Mouse (Mus musculus) hindbrain, embryonic 14.5 days (tissue): ENCODE measurements around the gene Elf4. TPM values are rescaled to one million over a fixed set of nuclear protein-coding genes. Genes with fewer than 3 reads are reported as not detected.

Experiments used
- ATAC-seq: fragments of 200-750 bp; cut with Nextera tagmentation; 2 replicates; pipeline ENCODE4 v1.8.0; 2017; ENCODE audit warnings: moderate number of reproducible peaks, mild to moderate bottlenecking, moderate TSS enrichment, moderate library complexity; ENCODE audit not compliant: low FRiP score
- DNase-seq: peaks from one replicate; pipeline ENCODE4 v3.0.0-alpha.2; 2015; ENCODE audit warnings: low spot score
- H3K27ac ChIP-seq: fragments of 300-500 bp; sonication (generic); 2 replicates; pipeline ENCODE4 v1.5.1; 2014; ENCODE audit warnings: mild to moderate bottlenecking, moderate library complexity
- H3K27me3 ChIP-seq: fragments of 300-500 bp; sonication (generic); 2 replicates; pipeline ENCODE4 v1.6.1; 2014; ENCODE audit warnings: mild to moderate bottlenecking, low read length, mixed read lengths; ENCODE audit not compliant: control insufficient read depth, insufficient read depth
- H3K36me3 ChIP-seq: fragments of 300-500 bp; sonication (generic); replicated peaks from 2 replicates; pipeline ENCODE4 v1.6.1; 2014; ENCODE audit not compliant: control insufficient read depth, insufficient read depth
- H3K4me1 ChIP-seq: fragments of 300-500 bp; sonication (generic); replicated peaks from 2 replicates; pipeline ENCODE4 v1.6.1; 2014; ENCODE audit warnings: antibody characterized with exemption, low read length, mixed read lengths; ENCODE audit not compliant: control insufficient read depth, insufficient read depth
- H3K4me2 ChIP-seq: fragments of 300-500 bp; sonication (generic); replicated peaks from 2 replicates; pipeline ENCODE4 v1.6.1; 2014; ENCODE audit warnings: mild to moderate bottlenecking, moderate library complexity
- H3K4me3 ChIP-seq: fragments of 300-500 bp; sonication (generic); replicated peaks from 2 replicates; pipeline ENCODE4 v1.5.1; 2014; ENCODE audit warnings: mild to moderate bottlenecking, low read length
- H3K9ac ChIP-seq: fragments of 300-500 bp; sonication (generic); 2 replicates; pipeline ENCODE4 v1.6.1; 2014
- H3K9me3 ChIP-seq: fragments of 300-500 bp; sonication (generic); 2 replicates; pipeline ENCODE4 v1.6.1; 2016; ENCODE audit warnings: low read length; ENCODE audit not compliant: control insufficient read depth
- WGBS: fragments of 180-500 bp; shearing (Covaris S2); extraction: QIAGEN DNeasy Blood & Tissue Kit; methylation state at CpG from one replicate; pipeline ENCODE4 v1.1.7; 2014; 5-methylcytosine and 5-hydroxymethylcytosine counted together
- polyA plus RNA-seq: library from polyadenylated mRNA; unstranded; fragments of >200 nt; fragmentation: Nextera tagmentation; extraction: Ambion mirVana; gene quantifications from 2 replicates; pipeline ENCODE4 v1.2.1, GENCODE M21; 2014

Gene Elf4
- polyA plus RNA-seq = 0.83 and 1.2 TPM in 2 replicates

DNA sequence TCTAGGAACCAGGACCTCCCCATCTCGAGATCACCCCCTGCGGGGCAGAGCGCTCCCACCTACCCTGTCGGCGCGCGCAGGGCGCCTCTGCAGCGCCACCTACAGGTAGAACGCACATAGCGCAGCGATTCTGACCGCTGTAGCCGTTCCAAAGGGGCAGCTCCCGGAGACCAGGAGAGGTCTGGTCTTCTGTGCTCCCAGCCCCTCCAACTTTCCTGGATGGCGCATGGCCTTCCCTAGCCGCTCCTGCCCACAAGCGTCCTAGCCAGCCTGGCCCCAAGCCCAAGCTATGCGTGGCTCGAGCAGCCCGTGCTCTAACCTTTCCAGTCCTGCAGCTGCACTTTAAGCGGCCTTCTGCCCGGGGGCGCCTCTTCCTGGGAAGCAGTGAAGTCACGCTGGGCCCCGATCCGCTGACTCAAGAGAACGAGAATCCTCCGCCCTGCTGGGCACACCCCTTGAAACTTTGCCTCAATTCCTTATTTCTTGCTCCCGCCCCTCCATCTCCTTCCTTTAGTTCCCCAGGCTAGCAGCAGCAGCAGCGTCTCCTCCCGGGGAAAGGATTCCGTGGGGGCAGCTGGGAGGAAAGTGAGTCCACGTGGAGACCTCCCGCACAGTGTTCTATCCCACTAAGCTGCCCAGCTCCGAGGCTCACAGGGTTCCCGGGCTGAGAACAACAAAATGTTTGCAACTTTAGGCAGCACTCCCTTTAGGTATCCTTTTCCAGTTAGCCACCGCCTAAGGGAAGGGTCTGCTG is at the start of gene Elf4:
Gene Elf4, minus strand, starts transcription at position 379 of the 754 bp plus-strand sequence.
- no peaks in the 10 kb centered on the region for H3K36me3 ChIP-seq
- H3K27me3 ChIP-seq = no peaks in the 10 kb centered on the region
- no peaks in the 10 kb centered on the region for H3K9me3 ChIP-seq
- WGBS = 22% methylated on average over 37 of the region's 38 CpGs
- peak; percentile 74 for ATAC-seq
- H3K4me3 ChIP-seq = peak within 1 kb of the TSS; percentile 29
- peak; percentile 73 for DNase-seq
- peak within 1 kb of the TSS; percentile 45; the same call in 1 of the 2 replicates for H3K9ac ChIP-seq
- peak within 1 kb of the TSS; percentile 67 for H3K4me2 ChIP-seq
- 0 out of 2 replicates have a peak, but pooled peaks cover 4% of the 10 kb centered on the region for H3K4me1 ChIP-seq
- H3K27ac ChIP-seq = no peak within 1 kb of the TSS

DNA sequence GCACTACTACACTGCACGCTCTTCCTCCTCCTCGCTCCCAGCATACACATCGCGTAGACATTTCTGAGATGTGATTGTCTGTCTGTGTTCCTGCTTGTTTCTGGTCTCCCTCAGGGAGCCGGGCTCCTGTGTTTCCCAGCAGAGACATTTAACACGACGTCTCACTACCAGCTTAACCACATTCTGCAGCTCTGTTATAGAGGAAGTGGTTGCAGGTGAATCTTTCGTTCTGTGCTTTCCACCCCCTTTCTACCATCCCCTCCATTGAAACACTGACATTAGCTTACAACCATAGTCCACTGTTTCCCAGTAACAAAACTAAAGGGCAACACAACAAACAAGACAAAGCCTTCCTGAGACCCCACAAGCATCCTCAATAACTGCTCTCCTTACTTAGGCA is 30.8 kb upstream of the Elf4 start:
- DNase-seq = no peak
- no peaks in the 10 kb centered on the region for H3K27me3 ChIP-seq
- no peak overlapping the region for H3K4me2 ChIP-seq
- H3K4me1 ChIP-seq = no peaks in the 10 kb centered on the region
- H3K9ac ChIP-seq = no peak overlapping the region
- WGBS = 90% methylated on average over 8 of the region's 8 CpGs
- H3K36me3 ChIP-seq = peaks cover 40% of the 10 kb centered on the region
- no peak overlapping the region for H3K4me3 ChIP-seq
- no peaks in the 10 kb centered on the region for H3K9me3 ChIP-seq
- no peak overlapping the region for H3K27ac ChIP-seq
- no peak for ATAC-seq

DNA sequence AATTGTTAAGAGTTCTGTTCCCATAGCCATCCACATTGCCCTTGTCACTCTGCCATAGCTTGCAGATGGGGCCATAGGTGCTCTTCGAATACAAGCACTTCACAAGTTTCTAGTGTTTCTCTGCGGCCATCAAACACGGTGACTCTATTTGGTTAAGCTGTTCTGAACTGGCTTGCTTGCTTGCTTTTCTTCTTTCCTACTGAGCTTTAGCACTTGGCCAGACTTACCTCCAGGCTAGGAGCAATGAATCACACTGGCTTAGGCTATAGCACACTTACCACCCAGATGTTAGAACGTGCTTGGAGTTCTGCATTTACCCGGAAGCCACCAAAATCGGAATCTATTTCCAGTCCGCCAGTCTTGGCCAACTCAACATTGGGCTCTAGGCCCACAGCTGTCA is 18.8 kb upstream of the Elf4 start:
- no peaks in the 10 kb centered on the region for H3K4me1 ChIP-seq
- H3K36me3 ChIP-seq = peaks cover 63% of the 10 kb centered on the region
- no peak overlapping the region for H3K27ac ChIP-seq
- DNase-seq (no peak), ATAC-seq (no peak)
- no peaks in the 10 kb centered on the region for H3K9me3 ChIP-seq
- WGBS = 98% methylated on average over 7 of the region's 7 CpGs
- H3K27me3 ChIP-seq = no peaks in the 10 kb centered on the region
- H3K9ac ChIP-seq = no peak overlapping the region
- H3K4me2 ChIP-seq = no peak overlapping the region
- no peak overlapping the region for H3K4me3 ChIP-seq

DNA sequence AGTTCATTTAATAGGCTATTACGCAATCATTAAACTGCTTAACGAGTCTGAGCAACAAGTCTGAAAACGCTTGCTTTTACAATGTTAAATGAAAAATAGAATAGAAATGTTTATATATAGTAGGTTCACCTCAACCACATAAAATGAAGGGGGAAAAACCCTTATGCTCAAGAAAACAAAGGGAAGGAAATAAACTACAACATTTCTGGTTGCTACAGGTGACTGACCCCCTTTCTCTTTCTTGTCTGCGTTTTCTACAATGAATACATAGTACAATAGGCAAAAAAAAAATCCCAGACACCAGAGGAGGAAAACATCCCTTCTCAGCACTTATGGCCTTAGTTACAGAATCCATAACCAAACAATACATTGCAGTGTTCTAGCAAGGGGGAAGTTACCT is 18.2 kb upstream of the Elf4 start:
- peaks cover 63% of the 10 kb centered on the region for H3K36me3 ChIP-seq
- WGBS = 94% methylated on average over 4 of the region's 4 CpGs
- H3K4me1 ChIP-seq = no peaks in the 10 kb centered on the region
- no peaks in the 10 kb centered on the region for H3K27me3 ChIP-seq
- H3K27ac ChIP-seq = no peak overlapping the region
- ATAC-seq (no peak), DNase-seq (no peak)
- H3K4me2 ChIP-seq = no peak overlapping the region
- H3K9me3 ChIP-seq = no peaks in the 10 kb centered on the region
- H3K4me3 ChIP-seq = no peak overlapping the region
- H3K9ac ChIP-seq = no peak overlapping the region

DNA sequence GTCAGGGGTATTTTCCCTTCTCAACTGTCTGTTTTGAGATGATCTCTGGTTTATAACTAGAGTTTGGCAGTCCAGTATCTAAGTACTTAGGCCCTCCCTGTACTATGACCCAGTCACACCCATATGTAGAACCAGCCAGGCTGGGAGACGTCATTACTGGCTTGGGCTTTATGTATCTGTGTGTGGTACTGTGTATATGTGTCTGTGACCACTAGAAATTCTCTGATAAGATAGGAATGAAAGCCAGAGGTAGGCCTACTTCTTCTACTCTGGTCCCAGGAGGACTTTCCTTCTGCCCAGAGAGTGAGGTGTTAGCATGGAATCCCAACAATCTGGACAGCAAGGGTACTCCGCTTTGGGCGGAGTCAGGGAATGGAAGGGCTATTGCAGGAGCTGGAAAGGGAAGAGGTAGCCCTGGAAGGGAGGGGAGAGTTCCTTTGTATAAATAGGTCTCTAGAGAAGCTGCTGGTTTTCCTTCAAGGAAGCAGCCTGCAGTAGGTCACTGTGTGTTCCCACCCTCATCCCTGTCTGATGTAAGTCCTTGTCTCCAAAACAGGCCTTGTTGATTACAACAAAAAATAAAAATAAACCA is 4.5 kb upstream of the Elf4 start:
- Histone ChIP-seq H3K4me3 (no peak overlapping the region), H3K9me3 (no peaks in the 10 kb centered on the region), H3K9ac (no peak overlapping the region), H3K27ac (no peak overlapping the region), H3K4me2 (no peak overlapping the region), H3K27me3 (no peaks in the 10 kb centered on the region), H3K4me1 (0 out of 2 replicates have a peak, but pooled peaks cover 4% of the 10 kb centered on the region), H3K36me3 (no peaks in the 10 kb centered on the region; the same call in 1 of the 2 replicates)
- ATAC-seq = no peak
- 87% methylated on average over 3 of the region's 3 CpGs for WGBS
- no peak for DNase-seq

DNA sequence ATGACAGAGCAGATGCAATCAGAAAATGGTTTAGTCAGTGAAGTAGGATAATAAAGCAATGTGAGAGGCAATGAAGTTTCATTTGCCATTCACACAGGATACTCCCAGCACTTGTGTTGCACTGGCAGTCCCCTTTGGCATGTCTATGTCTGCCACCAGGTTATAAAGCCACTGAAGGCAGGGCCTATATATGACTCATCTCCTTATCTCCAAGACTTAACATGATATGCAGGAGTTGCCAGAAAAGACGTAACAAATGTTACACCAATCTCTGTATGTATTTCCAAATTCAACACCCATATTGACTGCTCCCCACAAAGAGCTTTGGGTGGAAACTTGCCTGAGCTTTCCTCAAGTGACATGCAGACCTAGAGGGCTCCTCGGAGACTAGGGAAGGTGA is 3.2 kb upstream of the Elf4 start:
- H3K9ac ChIP-seq = no peak overlapping the region
- no peak overlapping the region for H3K4me3 ChIP-seq
- H3K9me3 ChIP-seq = no peaks in the 10 kb centered on the region
- no peak overlapping the region for H3K4me2 ChIP-seq
- no peak overlapping the region for H3K27ac ChIP-seq
- no peaks in the 10 kb centered on the region for H3K36me3 ChIP-seq
- 0 out of 2 replicates have a peak, but pooled peaks cover 4% of the 10 kb centered on the region for H3K4me1 ChIP-seq
- no peaks in the 10 kb centered on the region for H3K27me3 ChIP-seq
- WGBS = 91% methylated on average over 2 of the region's 2 CpGs
- no peak for ATAC-seq
- DNase-seq = no peak

DNA sequence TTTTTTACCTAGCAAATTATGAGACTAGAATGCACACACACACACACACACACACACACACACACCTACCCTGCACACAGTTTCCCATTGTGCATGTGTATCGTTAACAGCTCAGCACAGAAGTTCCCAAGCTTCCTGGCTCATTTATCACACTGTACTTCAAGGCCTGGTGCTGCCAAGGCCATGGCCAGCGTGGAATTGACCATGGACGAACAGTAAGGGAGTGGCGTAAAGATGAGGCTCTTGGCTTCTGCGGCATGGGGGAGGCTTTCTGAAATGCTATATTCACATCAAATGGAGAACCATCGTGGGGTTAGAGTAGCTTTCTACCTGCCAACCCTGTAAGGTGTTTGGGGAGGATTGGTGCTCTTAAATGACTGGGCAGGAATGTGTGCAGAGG is 1.5 kb upstream of the Elf4 start:
- Histone ChIP-seq H3K9ac (no peak overlapping the region), H3K4me1 (0 out of 2 replicates have a peak, but pooled peaks cover 4% of the 10 kb centered on the region), H3K4me3 (no peak overlapping the region), H3K4me2 (no peak overlapping the region), H3K9me3 (no peaks in the 10 kb centered on the region), H3K27ac (no peak overlapping the region), H3K36me3 (no peaks in the 10 kb centered on the region), H3K27me3 (no peaks in the 10 kb centered on the region)
- ATAC-seq = no peak
- WGBS = 94% methylated on average over 6 of the region's 6 CpGs
- DNase-seq = no peak

DNA sequence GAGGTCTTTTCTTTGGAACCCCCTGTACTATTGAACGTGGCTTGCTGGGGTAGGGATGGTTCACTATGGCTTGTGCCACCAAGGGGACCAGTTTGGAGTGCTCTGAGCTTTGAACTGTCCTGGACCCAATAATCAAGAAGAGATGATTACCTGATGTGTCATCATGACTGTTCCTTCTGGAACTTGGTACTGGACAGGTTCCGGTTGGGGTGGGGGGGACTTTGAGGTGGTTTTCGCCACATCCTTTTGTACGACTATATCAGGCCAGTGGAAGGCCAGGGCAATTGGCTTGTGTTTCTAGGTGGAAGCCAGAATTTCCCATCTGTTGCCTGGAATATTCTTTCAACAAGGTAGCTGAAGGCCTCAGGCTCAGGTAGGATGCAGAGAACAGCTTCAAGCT is 704 bp upstream of the Elf4 start:
- Histone ChIP-seq H3K4me2 (no peak overlapping the region), H3K4me1 (0 out of 2 replicates have a peak, but pooled peaks cover 4% of the 10 kb centered on the region), H3K27ac (no peak overlapping the region), H3K36me3 (no peaks in the 10 kb centered on the region), H3K4me3 (no peak overlapping the region), H3K9ac (no peak overlapping the region), H3K9me3 (no peaks in the 10 kb centered on the region), H3K27me3 (no peaks in the 10 kb centered on the region)
- DNase-seq = no peak
- no peak for ATAC-seq
- WGBS = 85% methylated on average over 4 of the region's 4 CpGs

DNA sequence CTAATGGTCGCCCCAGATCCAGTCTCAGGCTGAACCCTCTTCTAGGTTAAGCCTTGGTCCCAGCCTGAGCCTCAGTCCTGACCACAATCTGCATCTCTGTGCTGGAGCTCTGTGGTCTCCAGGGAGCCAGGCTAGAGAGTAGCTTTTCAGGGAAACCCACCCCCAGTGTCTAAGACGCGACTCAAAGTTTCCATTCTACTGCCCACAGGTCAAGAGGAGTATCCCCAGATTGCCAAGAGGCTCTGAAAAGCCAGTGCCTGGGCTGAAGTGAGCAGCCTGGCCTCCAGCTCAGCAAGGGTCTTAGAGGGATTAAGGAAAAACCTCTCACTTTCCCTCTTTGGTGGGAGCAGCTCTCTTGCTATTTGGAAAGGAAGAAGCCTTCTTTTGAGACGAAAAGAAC is 635 bp downstream of the Elf4 start:
- Histone ChIP-seq H3K27me3 (no peaks in the 10 kb centered on the region), H3K9me3 (no peaks in the 10 kb centered on the region), H3K9ac (peak overlapping the region; percentile 45; the same call in 1 of the 2 replicates), H3K36me3 (no peaks in the 10 kb centered on the region), H3K27ac (no peak overlapping the region), H3K4me3 (peak overlapping the region; percentile 29), H3K4me2 (peak overlapping the region; percentile 67), H3K4me1 (0 out of 2 replicates have a peak, but pooled peaks cover 4% of the 10 kb centered on the region)
- DNase-seq (no peak), ATAC-seq (peak; percentile 17; the same call in 1 of the 2 replicates)
- WGBS = 25% methylated on average over 4 of the region's 4 CpGs
